Mouse (Mus musculus) stomach, postnatal 0 days (tissue): Measurements from ENCODE around the gene Hoxa2. TPM values are rescaled to one million over a fixed set of nuclear protein-coding genes. Genes with fewer than 3 reads are reported as not detected.

ENCODE experiments used
- ATAC-seq: fragments of 200-750 bp; cut with Nextera tagmentation; 2 replicates; pipeline ENCODE4 v1.8.0; 2017; ENCODE audit not compliant: low FRiP score, low TSS enrichment
- DNase-seq: peaks from one replicate; pipeline ENCODE4 v3.0.0-alpha.2; 2016; ENCODE audit warnings: low spot score
- H3K27ac ChIP-seq: fragments of 300-500 bp; sonication (generic); replicated peaks from 2 replicates; pipeline ENCODE4 v1.5.1; 2014; ENCODE audit warnings: mild to moderate bottlenecking, control low read depth
- H3K27me3 ChIP-seq: fragments of 300-500 bp; sonication (generic); 2 replicates; pipeline ENCODE4 v1.6.1; 2014; ENCODE audit warnings: low read length; ENCODE audit not compliant: control insufficient read depth, insufficient read depth
- H3K36me3 ChIP-seq: fragments of 300-500 bp; sonication (generic); 2 replicates; pipeline ENCODE4 v1.6.1; 2014; ENCODE audit warnings: low read length, mixed read lengths; ENCODE audit not compliant: control insufficient read depth, insufficient read depth
- H3K4me1 ChIP-seq: fragments of 300-500 bp; sonication (generic); replicated peaks from 2 replicates; pipeline ENCODE4 v1.6.1; 2014; ENCODE audit warnings: antibody characterized with exemption; ENCODE audit not compliant: control insufficient read depth, insufficient read depth
- H3K4me2 ChIP-seq: fragments of 300-500 bp; sonication (generic); replicated peaks from 2 replicates; pipeline ENCODE4 v1.6.1; 2014; ENCODE audit warnings: low read depth, mild to moderate bottlenecking, control low read depth, moderate library complexity
- H3K4me3 ChIP-seq: fragments of 300-500 bp; sonication (generic); 2 replicates; pipeline ENCODE4 v1.5.1; 2014; ENCODE audit warnings: low read depth, low read length, control low read depth
- H3K9ac ChIP-seq: fragments of 300-500 bp; sonication (generic); 2 replicates; pipeline ENCODE4 v1.6.1; 2014; ENCODE audit warnings: mild to moderate bottlenecking, low read length, control low read depth, mixed read lengths
- H3K9me3 ChIP-seq: fragments of 300-500 bp; sonication (generic); 2 replicates; pipeline ENCODE4 v1.6.1; 2016; ENCODE audit warnings: low read length; ENCODE audit not compliant: control insufficient read depth
- CTCF ChIP-seq: IDR thresholded peaks from 2 replicates; pipeline ENCODE4 v1.5.1; 2016; ENCODE audit warnings: antibody characterized with exemption, low read depth, mild to moderate bottlenecking, moderate library complexity
- EP300 ChIP-seq: optimal IDR thresholded peaks from 2 replicates; pipeline ENCODE3; 2016; ENCODE audit warnings: antibody characterized with exemption
- WGBS: fragments of 180-500 bp; shearing (Covaris S2); extraction: QIAGEN DNeasy Blood & Tissue Kit; methylation state at CpG from one replicate; pipeline ENCODE4 v1.1.7; 2014; 5-methylcytosine and 5-hydroxymethylcytosine counted together
- polyA plus RNA-seq: library from polyadenylated mRNA; unstranded; fragments of >200 nt; fragmentation: Nextera tagmentation; extraction: Ambion mirVana; gene quantifications from 2 replicates; pipeline ENCODE4 v1.2.1, GENCODE M21; 2015

Gene Hoxa2
- polyA plus RNA-seq, 1 experiment from 2014 or later, result 5.3 TPM

- H3K4me3 ChIP-seq, result peak overlapping the region; percentile 65; the same call in 1 of the 2 replicates
- H3K9ac ChIP-seq, result peak overlapping the region; percentile 4; the same call in 1 of the 2 replicates
- no peak for DNase-seq
- H3K36me3 ChIP-seq, result no peaks in the 10 kb centered on the region
- no peaks in the 10 kb centered on the region for H3K9me3 ChIP-seq
- ATAC-seq, result no peak
- peak overlapping the region; percentile 77 for H3K4me2 ChIP-seq
- H3K4me1 ChIP-seq, result no peaks in the 10 kb centered on the region
- no peaks in the 10 kb centered on the region; the same call in 1 of the 2 replicates for H3K27me3 ChIP-seq
- H3K27ac ChIP-seq, result 0 out of 2 replicates have a peak overlapping the region, but pooled peaks have one; percentile 3
- TF ChIP-seq EP300 (no peak), CTCF (no peak)
- WGBS, result 23% methylated on average over 1 of the region's 1 CpGs
These were observed 2.6 kb downstream of the Hoxa2 start for GRCm38 (mm10) chr6:52162093-52162380.

- no peak for TF ChIP-seq CTCF
- no peak for TF ChIP-seq EP300
- no peak for ATAC-seq
- Histone ChIP-seq H3K4me2 (peak overlapping the region; percentile 91), H3K36me3 (no peaks in the 10 kb centered on the region), H3K9me3 (no peaks in the 10 kb centered on the region), H3K27me3 (no peaks in the 10 kb centered on the region; the same call in 1 of the 2 replicates), H3K27ac (peak overlapping the region; percentile 79), H3K4me1 (no peaks in the 10 kb centered on the region), H3K9ac (peak overlapping the region; percentile 4; the same call in 1 of the 2 replicates), H3K4me3 (peak overlapping the region; percentile 70)
- no peak for DNase-seq
- 20% methylated on average over 8 of the region's 8 CpGs for WGBS
These were observed 3.1 kb downstream of the Hoxa2 start for GRCm38 (mm10) chr6:52161336-52162092.

GRCm38 (mm10) chr6:52160511-52161335 lies 3.9 kb downstream of the Hoxa2 start:
- peak; percentile 27; the same call in 1 of the 2 replicates for ATAC-seq
- peak overlapping the region; percentile 79 for H3K27ac ChIP-seq
- H3K9me3 ChIP-seq, result no peaks in the 10 kb centered on the region
- H3K36me3 ChIP-seq, result no peaks in the 10 kb centered on the region
- peak overlapping the region; percentile 39 for H3K9ac ChIP-seq
- TF ChIP-seq CTCF (no peak), EP300 (no peak)
- peak overlapping the region; percentile 70 for H3K4me3 ChIP-seq
- DNase-seq, result no peak
- 8% methylated on average over 30 of the region's 30 CpGs for WGBS
- H3K4me1 ChIP-seq, result no peaks in the 10 kb centered on the region
- peak overlapping the region; percentile 91 for H3K4me2 ChIP-seq
- H3K27me3 ChIP-seq, result no peaks in the 10 kb centered on the region; the same call in 1 of the 2 replicates

GRCm38 (mm10) chr6:52159979-52160378 lies 4.7 kb downstream of the Hoxa2 start:
- WGBS, result 14% methylated on average over 9 of the region's 9 CpGs

GRCm38 (mm10) chr6:52159164-52159761 lies 5.4 kb downstream of the Hoxa2 start:
- 7% methylated on average over 12 of the region's 12 CpGs for WGBS
- TF ChIP-seq EP300 (no peak), CTCF (no peak)
- Histone ChIP-seq H3K36me3 (no peaks in the 10 kb centered on the region), H3K27ac (peak overlapping the region; percentile 92), H3K27me3 (no peaks in the 10 kb centered on the region; the same call in 1 of the 2 replicates), H3K4me1 (no peaks in the 10 kb centered on the region), H3K4me3 (peak overlapping the region; percentile 70), H3K9ac (peak overlapping the region; percentile 78), H3K9me3 (no peaks in the 10 kb centered on the region), H3K4me2 (peak overlapping the region; percentile 91)
- ATAC-seq (peak; percentile 24; the same call in 1 of the 2 replicates), DNase-seq (peak; percentile 36)

More at GRCm38 (mm10) chr6:52159979-52160378, 4.7 kb downstream of the Hoxa2 start:
- Histone ChIP-seq H3K4me2 (peak overlapping the region; percentile 91), H3K4me1 (no peaks in the 10 kb centered on the region), H3K27me3 (no peaks in the 10 kb centered on the region; the same call in 1 of the 2 replicates), H3K9me3 (no peaks in the 10 kb centered on the region), H3K4me3 (peak overlapping the region; percentile 70), H3K9ac (peak overlapping the region; percentile 39), H3K36me3 (no peaks in the 10 kb centered on the region), H3K27ac (peak overlapping the region; percentile 79)
- TF ChIP-seq EP300, result no peak
- no peak for TF ChIP-seq CTCF
- ATAC-seq (no peak), DNase-seq (no peak)
